Mouse (Mus musculus) olfactory bulb, adult 2 months (tissue): Measurements from ENCODE around the gene Anxa4. TPM values are rescaled to one million over a fixed set of nuclear protein-coding genes. Genes with fewer than 3 reads are reported as not detected.

Source experiments
- H3K27ac ChIP-seq: fragments of 200-500 bp; 2 replicates; pipeline ENCODE4 v1.5.1; 2012; ENCODE audit warnings: low read depth, low read length; ENCODE audit not compliant: insufficient read depth
- H3K4me1 ChIP-seq: fragments of 200-500 bp; 2 replicates; pipeline ENCODE4 v1.6.1; 2012; ENCODE audit warnings: low read length; ENCODE audit not compliant: control insufficient read depth, insufficient read depth
- H3K4me3 ChIP-seq: fragments of 200-500 bp; 2 replicates; pipeline ENCODE4 v1.5.1; 2012; ENCODE audit warnings: mild to moderate bottlenecking, low read depth, low read length, moderate library complexity; ENCODE audit not compliant: insufficient read depth
- CTCF ChIP-seq: fragments of 200-500 bp; IDR thresholded peaks from 2 replicates; pipeline ENCODE4 v1.5.1; 2012; ENCODE audit warnings: low read depth, mild to moderate bottlenecking, low read length, moderate library complexity; ENCODE audit not compliant: insufficient read depth
- POLR2A ChIP-seq: fragments of 200-500 bp; IDR thresholded peaks from 2 replicates; pipeline ENCODE4 v1.6.1; 2012; ENCODE audit warnings: mild to moderate bottlenecking, low read depth, low read length, moderate library complexity; ENCODE audit not compliant: insufficient read depth
- WGBS: fragments of 180-500 bp; shearing (Covaris S2); methylation state at CpG from one replicate; pipeline ENCODE4 v1.1.7; 2018; 5-methylcytosine and 5-hydroxymethylcytosine counted together
- polyA plus RNA-seq: library from polyadenylated mRNA; stranded (reverse); fragments of >200 nt; gene quantifications from 2 replicates; pipeline ENCODE4 v1.2.4, GENCODE M21; 2012; ENCODE audit warnings: low replicate concordance; ENCODE audit not compliant: missing spikeins, insufficient read depth, insufficient read length

Gene Anxa4
- not detected in 2 replicates for polyA plus RNA-seq

DNA sequence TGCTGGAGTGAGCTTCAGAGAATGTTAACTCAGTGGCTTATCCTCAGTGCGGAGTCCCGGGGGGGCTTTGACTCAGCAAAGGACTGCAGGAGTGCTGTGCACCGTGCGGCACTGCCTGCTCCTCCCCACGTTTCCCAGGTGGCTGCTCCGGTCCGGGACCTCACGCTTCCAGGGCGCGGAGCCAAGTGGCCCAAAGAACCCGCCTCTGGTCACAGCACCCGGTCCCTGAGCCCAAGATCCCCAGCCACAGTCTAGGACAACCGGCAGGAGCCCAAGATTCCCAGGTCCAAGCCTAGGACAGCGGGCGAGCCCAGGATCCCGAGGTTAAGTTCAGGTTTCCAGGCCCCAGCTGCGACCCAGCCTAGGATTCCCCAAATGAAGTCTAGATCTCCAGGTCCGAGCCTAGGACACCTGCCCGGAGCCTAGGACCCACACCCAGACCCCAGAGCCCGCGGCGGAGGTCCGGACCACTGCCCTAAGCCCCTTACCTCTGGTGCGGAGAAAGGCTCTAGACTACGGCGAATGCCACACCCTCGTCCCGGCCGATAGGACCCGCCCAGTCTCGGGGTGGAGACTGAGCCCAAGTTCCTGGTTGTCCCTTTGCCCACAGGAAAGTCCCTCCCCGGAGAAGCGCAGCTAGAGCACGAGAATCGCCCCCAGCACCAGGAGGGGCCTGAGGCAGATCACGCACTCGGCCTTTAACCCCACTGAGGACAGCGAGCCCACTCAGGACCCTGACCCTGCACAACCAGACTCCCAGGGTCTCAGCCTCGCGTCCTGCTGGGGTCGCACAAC is at the start of gene Anxa4:
Anxa4 (minus strand) TSS at position 564 of the 795 bp plus-strand sequence.
- no peak for TF ChIP-seq CTCF
- TF ChIP-seq POLR2A: no peak
- peaks cover 9% of the 10 kb centered on the region for H3K4me1 ChIP-seq
- H3K4me3 ChIP-seq: peak within 1 kb of the TSS; percentile 32
- WGBS: 5% methylated on average over 41 of the region's 41 CpGs
- H3K27ac ChIP-seq: no peak within 1 kb of the TSS

DNA sequence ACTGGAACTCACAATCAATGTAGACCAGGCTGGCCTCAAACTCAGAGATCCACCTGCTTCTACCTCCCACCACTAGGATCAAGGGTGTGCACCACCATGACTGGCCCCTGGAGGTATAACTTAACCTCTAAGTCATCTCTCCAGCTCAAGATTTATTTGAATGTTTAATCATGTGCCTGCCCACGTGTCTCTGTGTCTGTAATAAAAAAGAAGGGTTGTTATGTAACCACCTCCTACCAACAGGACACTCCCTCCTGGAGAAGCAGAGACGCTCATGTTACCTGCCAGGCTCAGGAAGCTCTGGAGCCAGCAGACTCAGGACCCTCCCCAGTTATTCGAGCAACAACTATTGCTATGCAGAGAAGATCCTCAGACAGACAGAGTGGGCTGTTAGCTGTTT is 48.6 kb upstream of the Anxa4 start:
- TF ChIP-seq CTCF: no peak
- WGBS: 67% methylated on average over 3 of the region's 3 CpGs
- no peak overlapping the region for H3K27ac ChIP-seq
- H3K4me1 ChIP-seq: no peaks in the 10 kb centered on the region
- no peak overlapping the region for H3K4me3 ChIP-seq

DNA sequence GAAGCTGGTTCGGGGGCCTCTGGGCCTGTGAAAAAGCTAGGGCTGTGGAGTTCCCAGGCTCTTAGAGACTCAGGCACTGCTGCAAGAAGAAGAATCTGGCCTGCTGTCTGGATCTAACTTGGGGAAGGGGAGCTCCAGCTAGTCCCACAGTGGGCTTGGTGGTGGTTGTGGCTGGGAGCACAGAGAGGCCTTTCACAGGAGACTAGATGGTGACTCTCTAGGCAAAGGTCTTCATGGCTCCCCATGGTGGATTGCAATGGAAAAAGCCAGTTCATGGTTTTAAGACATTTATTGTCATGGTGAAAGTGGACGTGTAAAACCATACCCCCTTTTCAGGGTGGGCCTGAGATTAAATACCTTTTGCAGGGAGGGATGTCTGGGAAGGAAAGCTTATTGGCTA is 45.7 kb upstream of the Anxa4 start:
- TF ChIP-seq POLR2A (no peak), CTCF (no peak)
- Histone ChIP-seq H3K4me3 (no peak overlapping the region), H3K4me1 (no peaks in the 10 kb centered on the region), H3K27ac (no peak overlapping the region)
- WGBS: 90% methylated on average over 2 of the region's 2 CpGs

DNA sequence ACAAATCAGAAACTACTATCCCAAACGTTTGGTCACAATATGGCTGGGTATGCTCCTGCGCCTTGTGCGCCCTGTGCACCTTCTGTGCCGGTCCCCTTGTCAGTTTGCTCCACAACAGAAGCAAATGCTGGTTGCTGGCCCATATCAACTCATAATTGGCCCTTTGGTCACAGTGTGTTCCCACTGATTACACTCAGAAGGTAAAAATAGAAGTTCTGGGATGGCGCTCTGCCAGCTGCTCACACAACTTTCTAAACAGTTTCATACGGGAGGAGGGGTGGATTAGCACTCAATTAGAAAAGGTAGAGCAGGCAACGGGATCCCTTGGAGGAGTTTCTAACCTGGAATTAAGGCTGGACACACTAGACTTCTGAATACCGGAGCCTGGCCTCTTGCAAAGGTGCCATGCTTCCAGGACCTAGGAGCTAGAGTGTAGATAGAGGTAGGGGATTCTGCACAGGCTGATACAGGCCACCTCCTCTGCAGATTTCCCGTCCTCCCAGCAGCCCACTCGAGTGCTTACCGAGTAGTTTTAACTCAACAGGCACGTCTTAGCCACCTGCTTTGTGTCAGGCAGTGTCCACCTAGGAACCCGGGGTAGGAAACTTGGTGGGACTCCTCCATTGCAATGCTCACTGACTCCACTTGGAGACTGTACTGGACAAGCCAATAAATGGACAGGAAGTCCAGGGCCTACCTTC is 39.6 kb upstream of the Anxa4 start:
- TF ChIP-seq POLR2A: no peak
- TF ChIP-seq CTCF: no peak
- peaks cover 6% of the 10 kb centered on the region for H3K4me1 ChIP-seq

DNA sequence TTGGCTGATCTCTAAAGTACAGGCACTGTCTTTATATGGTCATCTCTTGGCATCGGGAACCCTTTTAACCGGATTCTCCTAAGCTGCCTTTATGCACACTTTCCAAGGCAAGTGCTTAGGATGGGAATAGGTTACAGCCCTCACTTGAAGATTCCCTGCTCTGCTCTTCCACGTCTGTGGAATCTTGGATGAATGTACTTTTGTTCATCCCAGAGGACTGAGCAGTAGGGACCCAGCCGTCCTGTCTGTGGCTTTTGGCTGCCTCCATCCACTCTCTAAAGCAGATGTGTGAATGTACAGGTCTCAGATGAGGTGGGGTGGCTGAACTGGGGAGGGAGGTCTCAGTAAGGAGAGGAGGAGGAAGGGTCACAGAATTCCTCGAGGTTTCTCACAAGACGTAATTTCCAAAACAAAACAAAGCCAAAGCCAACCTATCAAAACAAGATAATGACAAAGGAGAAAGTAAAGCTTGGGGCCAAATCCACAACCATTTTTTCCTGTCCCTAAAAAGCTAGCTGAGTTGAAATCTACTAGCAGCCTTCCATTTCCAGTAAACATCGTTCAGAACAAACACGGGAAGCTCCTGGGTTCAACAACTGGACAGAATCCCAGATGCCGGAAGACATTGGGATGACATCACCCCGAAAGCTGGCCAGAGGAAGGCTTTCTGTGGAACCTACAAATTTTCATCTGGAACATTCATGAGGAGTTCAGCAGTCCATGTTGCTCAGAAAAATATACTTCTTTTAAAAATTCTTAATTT is 37.5 kb upstream of the Anxa4 start:
- Histone ChIP-seq H3K27ac (no peak overlapping the region), H3K4me1 (peaks cover 6% of the 10 kb centered on the region), H3K4me3 (no peak overlapping the region)
- WGBS: 63% methylated on average over 10 of the region's 10 CpGs
- TF ChIP-seq CTCF (no peak), POLR2A (no peak)

More for the DNA sequence above, 39.6 kb upstream of the Anxa4 start:
- Histone ChIP-seq H3K27ac (no peak overlapping the region), H3K4me3 (no peak overlapping the region)
- 64% methylated on average over 13 of the region's 13 CpGs for WGBS

DNA sequence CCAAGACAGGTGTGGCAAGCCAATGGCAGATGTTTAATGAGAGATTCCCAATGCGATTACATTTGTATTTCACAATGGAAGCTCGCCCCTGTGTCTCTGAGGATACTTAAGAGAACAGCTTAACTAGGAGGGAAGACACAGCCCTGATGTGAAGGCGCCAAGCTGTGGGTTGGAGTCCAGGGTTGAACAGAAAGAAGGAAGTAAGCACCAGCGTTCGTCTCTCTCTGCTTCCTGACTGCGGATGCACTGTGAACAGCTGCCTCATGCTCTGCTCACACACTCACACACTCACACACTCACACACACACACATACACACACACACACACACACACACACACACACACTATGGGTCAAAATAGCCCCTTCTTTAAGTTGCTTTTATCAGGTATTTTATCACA is 36.4 kb upstream of the Anxa4 start:
- Histone ChIP-seq H3K27ac (no peak overlapping the region), H3K4me3 (no peak overlapping the region), H3K4me1 (peaks cover 6% of the 10 kb centered on the region)
- WGBS: 91% methylated on average over 6 of the region's 6 CpGs
- TF ChIP-seq CTCF (no peak), POLR2A (no peak)

DNA sequence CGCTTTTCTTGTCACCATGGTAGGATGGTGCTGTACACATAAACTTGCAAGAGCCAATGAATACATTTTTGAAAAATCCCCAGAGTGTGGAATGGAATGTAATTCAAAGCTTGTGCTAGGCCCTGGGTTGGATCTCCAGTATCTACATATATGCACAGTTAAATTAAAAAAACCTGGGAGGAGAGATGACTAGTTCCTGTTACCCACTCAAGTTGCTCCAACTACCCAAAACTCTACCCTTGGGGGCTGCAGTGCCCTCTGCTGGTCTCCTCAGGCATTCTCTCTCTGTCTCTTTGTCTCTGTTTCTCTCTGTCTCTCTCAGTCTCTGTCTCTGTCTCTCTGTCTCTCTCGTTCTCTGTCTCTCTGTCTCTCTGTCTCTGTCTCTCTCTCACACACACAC is 34.0 kb upstream of the Anxa4 start:
- Histone ChIP-seq H3K27ac (no peak overlapping the region), H3K4me1 (peaks cover 12% of the 10 kb centered on the region), H3K4me3 (no peak overlapping the region)
- 92% methylated on average over 2 of the region's 2 CpGs for WGBS
- no peak for TF ChIP-seq CTCF
- TF ChIP-seq POLR2A: no peak

DNA sequence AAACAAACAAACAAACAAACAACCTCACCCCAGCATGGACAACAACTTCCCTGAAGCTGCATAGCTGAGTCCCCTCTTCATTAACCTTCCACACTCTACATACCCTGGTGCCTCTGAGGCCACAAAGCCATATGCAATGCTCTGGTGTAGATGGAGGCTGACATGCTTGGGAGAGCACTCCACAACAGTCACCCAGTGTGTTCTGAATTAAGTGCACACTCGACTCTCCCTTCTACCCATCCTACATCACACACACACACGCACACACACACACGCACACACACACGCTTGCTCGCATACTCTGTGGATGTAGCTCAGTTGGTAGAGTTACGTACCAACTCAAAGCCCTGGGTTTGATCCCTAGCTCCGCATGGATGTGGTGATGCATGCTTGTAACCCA is 31.0 kb upstream of the Anxa4 start:
- Histone ChIP-seq H3K4me1 (peaks cover 15% of the 10 kb centered on the region), H3K27ac (no peak overlapping the region), H3K4me3 (no peak overlapping the region)
- 92% methylated on average over 7 of the region's 7 CpGs for WGBS
- TF ChIP-seq CTCF (no peak), POLR2A (no peak)

DNA sequence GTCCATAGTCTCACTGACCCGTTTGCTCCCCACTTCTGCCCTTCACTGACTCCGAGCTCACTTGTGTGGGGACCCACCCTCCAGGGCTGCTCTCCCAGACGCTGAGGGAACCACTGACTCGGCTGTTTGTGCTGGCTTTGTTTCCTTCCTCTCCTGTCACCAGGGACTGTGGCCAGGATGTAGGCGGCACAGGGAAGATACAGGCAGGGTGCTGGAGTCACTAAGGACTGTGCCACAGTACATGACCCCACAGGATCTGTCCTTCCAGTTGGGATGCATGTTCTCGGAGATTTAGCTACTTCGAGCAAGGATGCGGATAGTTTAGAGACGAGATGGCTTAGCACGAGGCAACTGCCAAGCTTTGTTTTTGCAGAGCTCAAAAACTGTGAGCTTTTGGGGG is 30.4 kb upstream of the Anxa4 start:
- Histone ChIP-seq H3K4me3 (no peak overlapping the region), H3K4me1 (peaks cover 15% of the 10 kb centered on the region), H3K27ac (no peak overlapping the region)
- TF ChIP-seq POLR2A (no peak), CTCF (no peak)
- 46% methylated on average over 10 of the region's 10 CpGs for WGBS
